Mouse (Mus musculus): Measurements from ENCODE around the gene Tcf7l2.

DNA sequence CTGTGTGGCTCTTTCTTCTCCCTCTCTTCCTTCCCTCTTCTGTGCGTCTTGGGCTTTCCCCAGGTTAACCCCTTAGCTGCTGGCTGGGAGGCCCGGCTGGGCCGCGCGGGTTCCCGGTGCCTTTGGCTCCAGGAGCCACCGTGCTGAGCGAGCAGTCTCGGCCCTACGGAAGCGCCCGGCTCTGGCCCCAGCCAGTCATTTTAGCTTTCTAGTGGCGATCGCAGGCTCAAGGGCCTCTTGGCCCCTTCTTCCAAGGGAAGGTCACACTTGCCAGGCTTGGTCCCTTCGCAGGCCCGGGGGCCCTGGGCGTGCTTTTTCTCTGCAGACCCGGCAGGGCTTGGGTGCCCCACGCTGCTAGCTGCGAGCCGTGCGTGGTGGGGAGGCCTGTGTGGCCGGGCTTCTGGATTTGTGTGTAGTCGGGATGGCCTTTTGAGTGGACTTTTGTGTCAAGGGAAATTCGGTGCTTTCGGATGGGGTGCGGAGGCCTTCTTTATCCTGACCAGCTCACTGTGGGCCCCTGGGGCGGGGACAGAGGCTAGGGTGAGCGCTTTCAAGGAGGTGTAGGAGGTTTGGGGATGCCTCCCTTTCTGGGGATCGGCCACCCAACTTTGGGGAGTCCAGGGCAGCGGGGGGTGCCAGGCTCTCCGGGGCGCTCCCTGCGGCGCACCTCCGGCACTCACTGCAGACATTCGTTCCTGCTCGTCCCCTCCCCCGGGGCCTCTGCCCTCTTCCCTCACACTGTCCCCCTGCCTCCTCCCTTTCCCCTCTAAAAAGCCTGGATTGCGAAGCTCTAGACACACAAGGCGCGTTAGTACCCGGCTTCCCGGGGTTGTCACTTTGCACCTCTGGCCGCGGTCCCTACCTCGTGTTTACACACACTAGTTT, 2.2 kb downstream of the Tcf7l2 start:
- TF ChIP-seq EP300 (optimal IDR thresholded peaks at IDR 0.05) (no peak), CTCF (IDR thresholded peaks at IDR 0.05; ENCODE audit: low read depth) (no peak)

Data from stomach, postnatal 0 days (tissue).